Mouse (Mus musculus) testis, adult 2 months (tissue): ENCODE data around the gene Abhd2. TPM values are rescaled to one million over a fixed set of nuclear protein-coding genes. Genes with fewer than 3 reads are reported as not detected.

Experiments used
- H3K27ac ChIP-seq: fragments of 200-500 bp; 2 replicates; pipeline ENCODE4 v1.5.1; 2012; ENCODE audit warnings: low read depth, low read length; ENCODE audit not compliant: control insufficient read depth, insufficient read depth
- H3K27me3 ChIP-seq: fragments of 200-500 bp; 2 replicates; pipeline ENCODE4 v1.6.1; 2012; ENCODE audit warnings: mild to moderate bottlenecking, low read length, moderate library complexity; ENCODE audit not compliant: control insufficient read depth, insufficient read depth
- H3K36me3 ChIP-seq: fragments of 200-500 bp; 2 replicates; pipeline ENCODE4 v1.6.1; 2012; ENCODE audit warnings: mild to moderate bottlenecking, low read length; ENCODE audit not compliant: control insufficient read depth, insufficient read depth
- H3K4me1 ChIP-seq: fragments of 200-500 bp; 2 replicates; pipeline ENCODE4 v1.6.1; 2012; ENCODE audit warnings: low read length; ENCODE audit not compliant: control insufficient read depth, insufficient read depth
- H3K4me3 ChIP-seq: fragments of 200-500 bp; 2 replicates; pipeline ENCODE4 v1.5.1; 2012; ENCODE audit warnings: low read depth, mild to moderate bottlenecking, low read length, moderate library complexity, mixed read lengths; ENCODE audit not compliant: control insufficient read depth
- CTCF ChIP-seq: fragments of 200-500 bp; IDR thresholded peaks from 2 replicates; pipeline ENCODE4 v1.5.1; 2012; ENCODE audit warnings: low read depth, mild to moderate bottlenecking, inconsistent platforms, low read length, moderate library complexity; ENCODE audit not compliant: control insufficient read depth, insufficient read depth, insufficient replicate concordance
- POLR2A ChIP-seq: fragments of 200-500 bp; IDR thresholded peaks from 2 replicates; pipeline ENCODE4 v1.6.1; 2012; ENCODE audit warnings: low read depth, mild to moderate bottlenecking, inconsistent platforms, low read length, moderate library complexity; ENCODE audit not compliant: control insufficient read depth
- polyA plus RNA-seq: library from polyadenylated mRNA; depleted of rRNA; stranded (reverse); fragments of >200 nt; gene quantifications from 2 replicates; pipeline ENCODE4 v1.2.3, GENCODE M21; 2012

The Abhd2 gene
- polyA plus RNA-seq, 1 experiment = 50.3 TPM

GRCm38 (mm10) chr7:79387140-79387539, 114.1 kb downstream of the Abhd2 start:
- Histone ChIP-seq H3K27me3 (no peaks in the 10 kb centered on the region), H3K4me3 (no peak overlapping the region), H3K27ac (no peak overlapping the region), H3K4me1 (peaks cover 2% of the 10 kb centered on the region), H3K36me3 (no peaks in the 10 kb centered on the region)
- no peak for TF ChIP-seq CTCF
- TF ChIP-seq POLR2A = no peak

- Histone ChIP-seq H3K27ac (no peak overlapping the region), H3K27me3 (no peaks in the 10 kb centered on the region), H3K4me1 (peaks cover 8% of the 10 kb centered on the region), H3K36me3 (no peaks in the 10 kb centered on the region), H3K4me3 (no peak overlapping the region)
- TF ChIP-seq CTCF (no peak), POLR2A (no peak)
Measured at GRCm38 (mm10) chr7:79387991-79388390, 115.0 kb downstream of the Abhd2 start.

GRCm38 (mm10) chr7:79388671-79389206, 115.7 kb downstream of the Abhd2 start:
- H3K27ac ChIP-seq = no peak overlapping the region

GRCm38 (mm10) chr7:79390141-79390708, 117.2 kb downstream of the Abhd2 start:
- Histone ChIP-seq H3K27me3 (no peaks in the 10 kb centered on the region), H3K36me3 (no peaks in the 10 kb centered on the region), H3K4me1 (peaks cover 9% of the 10 kb centered on the region), H3K4me3 (no peak overlapping the region), H3K27ac (no peak overlapping the region)
- no peak for TF ChIP-seq POLR2A
- no peak for TF ChIP-seq CTCF

More at GRCm38 (mm10) chr7:79388671-79389206, 115.7 kb downstream of the Abhd2 start:
- H3K4me1 ChIP-seq = peaks cover 9% of the 10 kb centered on the region
- no peaks in the 10 kb centered on the region for H3K36me3 ChIP-seq
- H3K4me3 ChIP-seq = no peak overlapping the region
- H3K27me3 ChIP-seq = no peaks in the 10 kb centered on the region
- TF ChIP-seq POLR2A = no peak

GRCm38 (mm10) chr7:79391471-79391870, 118.5 kb downstream of the Abhd2 start:
- Histone ChIP-seq H3K4me1 (peaks cover 9% of the 10 kb centered on the region), H3K27me3 (no peaks in the 10 kb centered on the region)

GRCm38 (mm10) chr7:79391883-79392649, 119.1 kb downstream of the Abhd2 start, which contains the start of gene Fanci:
Gene Fanci (plus strand): TSS chr7:79391929.
- Histone ChIP-seq H3K27ac (peak within 1 kb of the TSS; percentile 88), H3K4me3 (peak within 1 kb of the TSS; percentile 98), H3K27me3 (no peaks in the 10 kb centered on the region), H3K4me1 (peaks cover 9% of the 10 kb centered on the region), H3K36me3 (no peaks in the 10 kb centered on the region)
- no peak for TF ChIP-seq CTCF
- peak; percentile 31; the same call in 1 of the 2 replicates for TF ChIP-seq POLR2A

More at GRCm38 (mm10) chr7:79391471-79391870, 118.5 kb downstream of the Abhd2 start:
- peak overlapping the region; percentile 98 for H3K4me3 ChIP-seq
- no peaks in the 10 kb centered on the region for H3K36me3 ChIP-seq
- H3K27ac ChIP-seq = peak overlapping the region; percentile 88
- no peak for TF ChIP-seq CTCF
- no peak for TF ChIP-seq POLR2A

GRCm38 (mm10) chr7:79392860-79393513, 120.0 kb downstream of the Abhd2 start:
- H3K27me3 ChIP-seq = no peaks in the 10 kb centered on the region
- peaks cover 9% of the 10 kb centered on the region for H3K4me1 ChIP-seq
- TF ChIP-seq CTCF = no peak
- no peak for TF ChIP-seq POLR2A
- no peaks in the 10 kb centered on the region for H3K36me3 ChIP-seq
- peak overlapping the region; percentile 6; the same call in 1 of the 2 replicates for H3K4me3 ChIP-seq
- no peak overlapping the region for H3K27ac ChIP-seq
